Mouse (Mus musculus): Measurements from ENCODE around the gene Fancg. TPM values are rescaled to one million over a fixed set of nuclear protein-coding genes. Genes with fewer than 3 reads are reported as not detected.

The Fancg gene
- polyA plus RNA-seq, 1 experiment: 2.6 TPM

DNA sequence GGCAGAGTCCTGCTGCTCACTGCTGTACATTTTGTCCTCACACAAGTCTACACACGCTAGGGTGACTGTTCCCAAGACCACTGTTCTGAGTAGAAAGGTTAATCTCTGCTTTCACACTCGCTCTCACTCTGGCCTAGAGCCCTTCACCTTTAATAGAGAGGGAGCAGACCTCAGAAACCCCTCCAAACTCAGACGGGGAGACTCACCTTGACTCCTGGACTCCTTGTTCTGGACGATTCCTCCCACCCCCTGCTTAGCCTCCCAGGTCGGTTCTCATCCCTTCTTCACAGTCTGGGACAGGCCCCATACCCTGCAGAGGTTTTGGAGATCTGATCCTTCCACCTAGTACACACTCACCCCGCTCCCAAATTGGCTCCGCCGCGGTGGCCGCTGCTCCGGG lies 29.3 kb upstream of the Fancg start:
- TF ChIP-seq TCF3 (IDR thresholded peaks at IDR 0.05; ENCODE audit: insufficient read length, low read depth): no peak
- TF ChIP-seq TCF12 (IDR thresholded peaks at IDR 0.05; ENCODE audit: insufficient read depth, poor library complexity, severe bottlenecking): no peak
- TF ChIP-seq CEBPB (IDR thresholded peaks at IDR 0.05; ENCODE audit: insufficient read depth, poor library complexity, severe bottlenecking): no peak
- no peak for TF ChIP-seq POLR2AphosphoS2 (IDR thresholded peaks at IDR 0.05; ENCODE audit: insufficient read length, low read depth)
- no peak for TF ChIP-seq MYOD1 (IDR thresholded peaks at IDR 0.05; ENCODE audit: control insufficient read depth in 1 of 3, insufficient read length in 2 of 3, low read depth in 2 of 3)
- TF ChIP-seq POLR2A (IDR thresholded peaks at IDR 0.05; ENCODE audit: insufficient read length, low read depth): no peak
- TF ChIP-seq SRF (IDR thresholded peaks at IDR 0.05; ENCODE audit: control insufficient read depth, insufficient read length, low read depth): no peak
- Histone ChIP-seq H3K27me3 (ENCODE audit: control insufficient read depth, insufficient read depth, insufficient read length) (no peaks in the 10 kb centered on the region), H3K4me2 (ENCODE audit: low read depth) (peak overlapping the region; percentile 83), H3ac (ENCODE audit: control insufficient read depth, insufficient read length) (peak overlapping the region; percentile 14), H3K4me3 (peak overlapping the region; percentile 73), H3K36me3 (ENCODE audit: control insufficient read depth, insufficient read depth) (peaks cover 4% of the 10 kb centered on the region), H3K79me2 (ENCODE audit: control insufficient read depth, insufficient read depth) (peaks cover 7% of the 10 kb centered on the region)

DNA sequence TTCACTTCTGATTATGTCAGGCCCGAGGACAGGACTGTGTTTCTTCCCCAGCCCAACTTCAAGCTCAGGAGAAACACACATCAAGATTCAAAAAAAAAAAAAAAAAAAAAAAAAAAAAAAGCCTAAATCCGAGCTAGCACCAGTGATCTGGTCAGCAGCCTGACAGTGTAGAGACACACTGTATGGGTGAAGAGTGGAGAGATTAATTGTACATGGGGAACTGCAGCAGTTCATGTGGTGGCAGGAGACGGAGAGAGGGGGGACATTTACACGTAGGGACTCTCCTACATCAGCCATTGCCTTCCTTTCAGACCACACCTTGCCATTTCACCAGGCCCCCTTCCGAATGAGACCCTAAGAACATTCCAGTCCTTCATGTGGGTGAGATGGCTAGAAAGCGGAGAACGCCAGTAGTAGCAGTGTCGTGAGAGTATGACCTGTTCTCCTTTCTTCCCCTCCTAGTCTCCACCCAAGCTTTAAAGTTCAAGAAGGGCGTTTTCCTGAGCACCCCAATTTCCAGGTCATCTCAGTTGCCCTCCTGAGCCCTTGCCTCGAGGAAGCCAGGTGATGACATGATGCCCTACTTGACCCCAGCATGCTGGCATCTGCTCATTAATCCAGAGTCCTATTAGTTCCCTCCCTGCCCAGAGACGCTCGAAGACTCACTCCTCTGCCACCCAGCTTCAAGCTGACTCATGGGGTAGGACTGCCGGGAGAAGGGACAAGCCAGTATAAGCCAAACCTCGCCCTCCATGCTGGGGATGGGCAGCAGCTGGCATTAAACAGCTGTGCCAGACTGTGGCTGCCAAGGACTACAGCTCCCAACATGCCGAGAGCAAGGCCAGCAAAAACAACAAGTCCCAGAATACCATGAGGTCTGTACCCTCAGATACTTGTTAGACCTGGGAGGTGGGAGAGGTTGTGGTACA lies 28.5 kb upstream of the Fancg start:
- H3K4me2 ChIP-seq (ENCODE audit: low read depth): peak overlapping the region; percentile 83

DNA sequence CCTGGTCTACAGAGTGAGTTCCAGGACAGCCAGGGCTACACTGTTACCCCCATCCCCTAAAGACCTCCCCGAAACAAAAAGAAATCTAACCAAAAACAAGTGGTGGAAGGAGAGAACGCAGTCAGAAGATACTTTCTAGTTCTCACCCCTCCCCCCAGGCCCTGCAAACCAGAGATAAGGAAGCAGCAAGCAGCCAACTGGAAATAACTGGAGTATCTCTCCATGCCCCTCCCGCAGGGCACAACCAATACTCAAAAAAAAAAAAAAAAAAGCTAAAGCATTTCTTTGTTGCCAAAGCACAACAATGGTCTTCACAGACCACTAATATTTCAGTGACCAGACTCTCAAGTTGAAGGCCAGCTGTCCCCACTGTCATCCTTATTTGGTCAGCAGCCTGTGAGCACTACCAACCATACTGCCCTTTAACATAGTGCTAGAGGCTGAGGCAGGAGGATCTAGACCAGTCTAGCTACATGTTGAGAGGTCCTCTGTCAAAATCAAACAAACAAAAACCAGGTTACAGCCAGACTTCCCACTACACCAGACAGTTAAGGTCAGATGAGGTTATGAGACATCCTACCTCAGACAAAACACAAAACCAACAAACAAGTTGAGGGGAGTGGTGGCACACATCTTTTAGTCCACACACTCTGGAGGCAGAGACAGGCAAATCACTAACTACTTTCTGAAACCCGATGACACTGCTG lies 27.7 kb upstream of the Fancg start:
- Histone ChIP-seq H3K4me2 (ENCODE audit: low read depth) (peak overlapping the region; percentile 83), H3K27me3 (ENCODE audit: control insufficient read depth, insufficient read depth, insufficient read length) (no peaks in the 10 kb centered on the region), H3K79me2 (ENCODE audit: control insufficient read depth, insufficient read depth) (peaks cover 7% of the 10 kb centered on the region), H3ac (ENCODE audit: control insufficient read depth, insufficient read length) (no peak overlapping the region), H3K4me3 (peak overlapping the region; percentile 73), H3K36me3 (ENCODE audit: control insufficient read depth, insufficient read depth) (peaks cover 16% of the 10 kb centered on the region)
- TF ChIP-seq POLR2AphosphoS2 (IDR thresholded peaks at IDR 0.05; ENCODE audit: insufficient read length, low read depth): no peak
- TF ChIP-seq MYOD1 (IDR thresholded peaks at IDR 0.05; ENCODE audit: control insufficient read depth in 1 of 3, insufficient read length in 2 of 3, low read depth in 2 of 3): peak in 2 of 3 experiments; percentile 68 to 75
- no peak for TF ChIP-seq CEBPB (IDR thresholded peaks at IDR 0.05; ENCODE audit: insufficient read depth, poor library complexity, severe bottlenecking)
- TF ChIP-seq TCF3 (IDR thresholded peaks at IDR 0.05; ENCODE audit: insufficient read length, low read depth): no peak
- no peak for TF ChIP-seq REST (IDR thresholded peaks at IDR 0.05; ENCODE audit: insufficient read depth, insufficient read length)
- TF ChIP-seq USF1 (IDR thresholded peaks at IDR 0.05; ENCODE audit: low read depth): no peak
- TF ChIP-seq E2F4 (IDR thresholded peaks at IDR 0.05; ENCODE audit: insufficient read depth): no peak
- TF ChIP-seq MAX (IDR thresholded peaks at IDR 0.05; ENCODE audit: low read depth): no peak
- peak; percentile 92 for TF ChIP-seq SRF (IDR thresholded peaks at IDR 0.05; ENCODE audit: control insufficient read depth, insufficient read length, low read depth)
- peak in 2 of 3 experiments; percentile 13 to 36 for TF ChIP-seq MYOG (IDR thresholded peaks at IDR 0.05; ENCODE audit: control insufficient read depth in 1 of 3, insufficient read depth in 1 of 3, insufficient read length in 2 of 3, low read depth in 2 of 3)
- no peak for TF ChIP-seq POLR2A (IDR thresholded peaks at IDR 0.05; ENCODE audit: insufficient read length, low read depth)
- TF ChIP-seq TCF12 (IDR thresholded peaks at IDR 0.05; ENCODE audit: insufficient read depth, poor library complexity, severe bottlenecking): no peak

More for the DNA sequence above, 28.5 kb upstream of the Fancg start:
- Histone ChIP-seq H3K27me3 (ENCODE audit: control insufficient read depth, insufficient read depth, insufficient read length) (no peaks in the 10 kb centered on the region), H3K4me3 (peak overlapping the region; percentile 73), H3K36me3 (ENCODE audit: control insufficient read depth, insufficient read depth) (peaks cover 10% of the 10 kb centered on the region), H3K79me2 (ENCODE audit: control insufficient read depth, insufficient read depth) (peaks cover 7% of the 10 kb centered on the region), H3ac (ENCODE audit: control insufficient read depth, insufficient read length) (peak overlapping the region; percentile 14)
- TF ChIP-seq SRF (IDR thresholded peaks at IDR 0.05; ENCODE audit: control insufficient read depth, insufficient read length, low read depth) (peak; percentile 58), TCF12 (IDR thresholded peaks at IDR 0.05; ENCODE audit: insufficient read depth, poor library complexity, severe bottlenecking) (peak; percentile 90), MYOD1 (IDR thresholded peaks at IDR 0.05; ENCODE audit: control insufficient read depth in 1 of 3, insufficient read length in 2 of 3, low read depth in 2 of 3) (peak; percentile 84 to 98 (median 98)), MYOG (IDR thresholded peaks at IDR 0.05; ENCODE audit: control insufficient read depth in 1 of 3, insufficient read depth in 1 of 3, insufficient read length in 2 of 3, low read depth in 2 of 3) (peak; percentile 94 to 99 (median 98)), POLR2A (IDR thresholded peaks at IDR 0.05; ENCODE audit: insufficient read length, low read depth) (peak; percentile 56), REST (IDR thresholded peaks at IDR 0.05; ENCODE audit: insufficient read depth, insufficient read length) (no peak), MAX (IDR thresholded peaks at IDR 0.05; ENCODE audit: low read depth) (no peak), USF1 (IDR thresholded peaks at IDR 0.05; ENCODE audit: low read depth) (no peak), TCF3 (IDR thresholded peaks at IDR 0.05; ENCODE audit: insufficient read length, low read depth) (peak; percentile 93), POLR2AphosphoS2 (IDR thresholded peaks at IDR 0.05; ENCODE audit: insufficient read length, low read depth) (peak; percentile 59)

DNA sequence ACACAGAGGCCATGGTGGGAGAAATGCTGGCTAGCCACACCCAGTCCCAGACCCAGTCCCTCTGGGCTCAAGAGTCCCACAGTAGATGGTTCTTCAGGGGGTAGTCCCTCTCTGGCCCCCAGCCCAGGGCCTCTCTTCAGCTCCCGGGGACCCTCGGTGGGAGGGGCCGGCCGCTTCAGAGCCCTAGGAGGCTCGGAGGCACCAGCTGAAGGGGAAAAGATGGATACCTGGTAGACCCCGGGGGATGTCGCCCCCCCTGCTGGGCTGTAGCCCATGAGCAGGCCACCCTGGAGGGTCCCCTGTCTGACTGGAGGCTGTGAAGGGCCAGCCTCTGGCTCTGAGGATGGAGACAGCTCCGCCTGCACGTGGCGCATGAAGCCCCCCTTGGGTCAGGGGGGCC lies 26.1 kb upstream of the Fancg start:
- H3ac ChIP-seq (ENCODE audit: control insufficient read depth, insufficient read length): no peak overlapping the region
- peaks cover 16% of the 10 kb centered on the region for H3K36me3 ChIP-seq (ENCODE audit: control insufficient read depth, insufficient read depth)
- no peaks in the 10 kb centered on the region for H3K27me3 ChIP-seq (ENCODE audit: control insufficient read depth, insufficient read depth, insufficient read length)
- TF ChIP-seq TCF12 (IDR thresholded peaks at IDR 0.05; ENCODE audit: insufficient read depth, poor library complexity, severe bottlenecking) (no peak), MAX (IDR thresholded peaks at IDR 0.05; ENCODE audit: low read depth) (no peak), POLR2AphosphoS2 (IDR thresholded peaks at IDR 0.05; ENCODE audit: insufficient read length, low read depth) (no peak), MYOG (IDR thresholded peaks at IDR 0.05; ENCODE audit: control insufficient read depth in 1 of 3, insufficient read depth in 1 of 3, insufficient read length in 2 of 3, low read depth in 2 of 3) (no peak), USF1 (IDR thresholded peaks at IDR 0.05; ENCODE audit: low read depth) (no peak), POLR2A (IDR thresholded peaks at IDR 0.05; ENCODE audit: insufficient read length, low read depth) (no peak), MYOD1 (IDR thresholded peaks at IDR 0.05; ENCODE audit: control insufficient read depth in 1 of 3, insufficient read length in 2 of 3, low read depth in 2 of 3) (no peak), CEBPB (IDR thresholded peaks at IDR 0.05; ENCODE audit: insufficient read depth, poor library complexity, severe bottlenecking) (no peak), SRF (IDR thresholded peaks at IDR 0.05; ENCODE audit: control insufficient read depth, insufficient read length, low read depth) (no peak)
- no peak overlapping the region for H3K4me2 ChIP-seq (ENCODE audit: low read depth)
- peaks cover 7% of the 10 kb centered on the region for H3K79me2 ChIP-seq (ENCODE audit: control insufficient read depth, insufficient read depth)
- no peak overlapping the region for H3K4me3 ChIP-seq

Measured in myocyte (in vitro differentiated cells).